Mouse (Mus musculus) ovary, postnatal 14 days (tissue): ENCODE measurements around the gene Map3k19.

Experiments used
- DNase-seq: peaks from one replicate; pipeline ENCODE4 v3.0.0; 2022; ENCODE audit warnings: low spot score

Gene Map3k19

GRCm38 (mm10) chr1:127796752-127797151 lies 58.1 kb downstream of the Map3k19 start:
- no peak for DNase-seq

GRCm38 (mm10) chr1:127796341-127796740 lies 58.5 kb downstream of the Map3k19 start:
- no peak for DNase-seq

GRCm38 (mm10) chr1:127795087-127795769 lies 59.6 kb downstream of the Map3k19 start:
- no peak for DNase-seq

GRCm38 (mm10) chr1:127793459-127793858 lies 61.4 kb downstream of the Map3k19 start:
- DNase-seq, result no peak

GRCm38 (mm10) chr1:127788943-127789342 lies 65.9 kb downstream of the Map3k19 start:
- DNase-seq, result no peak

- DNase-seq, result no peak
Observed at GRCm38 (mm10) chr1:127785882-127786281, 68.9 kb downstream of the Map3k19 start.

- DNase-seq, result no peak
Observed at GRCm38 (mm10) chr1:127783862-127784261, 71.0 kb downstream of the Map3k19 start.

- DNase-seq, result no peak
Observed at GRCm38 (mm10) chr1:127780849-127781248, 74.0 kb downstream of the Map3k19 start.

- no peak for DNase-seq
Observed at GRCm38 (mm10) chr1:127780142-127780541, 74.7 kb downstream of the Map3k19 start.

GRCm38 (mm10) chr1:127778611-127779010 lies 76.2 kb downstream of the Map3k19 start:
- no peak for DNase-seq

GRCm38 (mm10) chr1:127776246-127776645 lies 78.6 kb downstream of the Map3k19 start:
- no peak for DNase-seq

- no peak for DNase-seq
Observed at GRCm38 (mm10) chr1:127775206-127775720, 79.6 kb downstream of the Map3k19 start.

GRCm38 (mm10) chr1:127774501-127774880 lies 80.3 kb downstream of the Map3k19 start:
- DNase-seq, result no peak

- peak; percentile 96 for DNase-seq
Observed at GRCm38 (mm10) chr1:127773803-127774500, 80.9 kb downstream of the Map3k19 start, which contains the start of gene Ccnt2. Ccnt2 (plus strand) TSS chr1:127774164.

GRCm38 (mm10) chr1:127773198-127773802 lies 81.5 kb downstream of the Map3k19 start:
- DNase-seq, result no peak

GRCm38 (mm10) chr1:127766741-127767140 lies 88.1 kb downstream of the Map3k19 start:
- DNase-seq, result no peak

GRCm38 (mm10) chr1:127765468-127765867 lies 89.4 kb downstream of the Map3k19 start:
- no peak for DNase-seq
